Mouse (Mus musculus): ENCODE measurements at regions not wholly inside any gene's neighbourhood (a gene's known extent, or its start where the extent isn't known, plus 50 kb on each side); places are given as distances from the start of the nearest gene placed in this dataset.

DNA sequence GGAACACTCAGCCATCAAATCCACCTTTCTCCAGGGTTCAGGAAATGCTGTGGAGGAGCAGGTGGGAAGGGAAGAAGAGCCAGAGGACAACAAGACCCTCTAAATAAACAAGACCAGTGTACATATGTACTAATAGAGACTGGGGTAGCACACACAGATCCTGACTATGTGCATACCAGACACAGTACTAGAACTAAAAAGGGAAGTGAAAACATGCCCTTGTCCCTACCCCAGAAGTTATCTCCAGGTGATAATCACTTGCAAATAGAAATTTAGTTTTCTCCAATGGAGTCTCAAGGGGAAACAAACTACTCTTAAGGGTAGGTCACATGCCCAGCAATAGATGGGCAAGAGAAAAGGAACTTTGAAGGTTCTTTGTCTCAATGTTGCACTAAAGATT is 518.9 kb upstream of the Tbc1d2b start:
- Histone ChIP-seq H3K9me3 (ENCODE audit: low read length) (no peaks in the 10 kb centered on the region), H3K36me3 (ENCODE audit: insufficient read depth, low read length) (no peaks in the 10 kb centered on the region), H3K27me3 (ENCODE audit: insufficient read depth, low read length) (no peaks in the 10 kb centered on the region), H3K4me3 (replicated peaks; ENCODE audit: low read length) (no peak overlapping the region), H3K4me1 (replicated peaks; ENCODE audit: low read depth, low read length) (no peaks in the 10 kb centered on the region)
- TF ChIP-seq POU5F1 (IDR thresholded peaks at IDR 0.05; ENCODE audit: borderline replicate concordance, low read length): no peak
- no peak for TF ChIP-seq NANOG (IDR thresholded peaks at IDR 0.05; ENCODE audit: borderline replicate concordance, low read length)
- TF ChIP-seq CTCF (conservative IDR thresholded peaks at IDR 0.05; ENCODE audit: low read length): no peak

GRCm38 (mm10) chr9:90791871-90792270 is 521.3 kb upstream of the Tbc1d2b start:
- no peaks in the 10 kb centered on the region for H3K4me1 ChIP-seq (replicated peaks; ENCODE audit: low read depth, low read length)
- H3K9me3 ChIP-seq (ENCODE audit: low read length): no peaks in the 10 kb centered on the region
- H3K36me3 ChIP-seq (ENCODE audit: insufficient read depth, low read length): no peaks in the 10 kb centered on the region
- no peak for TF ChIP-seq POU5F1 (IDR thresholded peaks at IDR 0.05; ENCODE audit: borderline replicate concordance, low read length)
- no peak for TF ChIP-seq CTCF (conservative IDR thresholded peaks at IDR 0.05; ENCODE audit: low read length)
- TF ChIP-seq NANOG (IDR thresholded peaks at IDR 0.05; ENCODE audit: borderline replicate concordance, low read length): no peak
- H3K27me3 ChIP-seq (ENCODE audit: insufficient read depth, low read length): no peaks in the 10 kb centered on the region
- no peak overlapping the region for H3K4me3 ChIP-seq (replicated peaks; ENCODE audit: low read length)

DNA sequence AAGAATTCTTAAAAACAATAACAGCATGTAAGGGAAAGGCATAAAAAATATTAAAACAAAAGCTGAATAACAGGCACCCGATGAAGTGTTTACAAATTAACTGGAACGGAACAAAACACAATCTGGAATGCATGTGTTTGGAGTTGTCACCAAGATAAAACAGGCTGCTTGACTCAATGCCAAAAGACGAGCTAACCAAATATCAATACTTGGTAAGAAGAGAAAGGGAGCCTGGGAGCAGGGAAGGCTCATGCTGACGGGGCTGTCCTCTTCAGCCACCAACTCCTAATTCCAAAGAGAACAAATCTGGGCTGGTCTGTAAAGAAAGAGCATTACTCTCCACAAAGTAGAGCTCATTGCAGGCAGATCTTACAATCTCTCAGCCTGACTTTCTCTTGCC is 545.4 kb upstream of the Zic4 start:
- peaks cover 8% of the 10 kb centered on the region for H3K9me3 ChIP-seq (ENCODE audit: low read length)
- TF ChIP-seq NANOG (IDR thresholded peaks at IDR 0.05; ENCODE audit: borderline replicate concordance, low read length): no peak
- TF ChIP-seq CTCF (conservative IDR thresholded peaks at IDR 0.05; ENCODE audit: low read length): no peak
- no peak for TF ChIP-seq POU5F1 (IDR thresholded peaks at IDR 0.05; ENCODE audit: borderline replicate concordance, low read length)

GRCm38 (mm10) chr9:90823574-90824280 is 538.5 kb upstream of the Zic4 start:
- Histone ChIP-seq H3K4me1 (replicated peaks; ENCODE audit: low read depth, low read length) (no peaks in the 10 kb centered on the region), H3K36me3 (ENCODE audit: insufficient read depth, low read length) (no peaks in the 10 kb centered on the region), H3K4me3 (replicated peaks; ENCODE audit: low read length) (no peak overlapping the region), H3K9me3 (ENCODE audit: low read length) (peaks cover 6% of the 10 kb centered on the region), H3K27me3 (ENCODE audit: insufficient read depth, low read length) (no peaks in the 10 kb centered on the region)
- TF ChIP-seq NANOG (IDR thresholded peaks at IDR 0.05; ENCODE audit: borderline replicate concordance, low read length) (no peak), CTCF (conservative IDR thresholded peaks at IDR 0.05; ENCODE audit: low read length) (peak; percentile 18), POU5F1 (IDR thresholded peaks at IDR 0.05; ENCODE audit: borderline replicate concordance, low read length) (no peak)

More for the DNA sequence above, 545.4 kb upstream of the Zic4 start:
- H3K4me3 ChIP-seq (replicated peaks; ENCODE audit: low read length): no peak overlapping the region
- H3K4me1 ChIP-seq (replicated peaks; ENCODE audit: low read depth, low read length): peaks cover 21% of the 10 kb centered on the region
- H3K36me3 ChIP-seq (ENCODE audit: insufficient read depth, low read length): no peaks in the 10 kb centered on the region
- H3K27me3 ChIP-seq (ENCODE audit: insufficient read depth, low read length): no peaks in the 10 kb centered on the region

DNA sequence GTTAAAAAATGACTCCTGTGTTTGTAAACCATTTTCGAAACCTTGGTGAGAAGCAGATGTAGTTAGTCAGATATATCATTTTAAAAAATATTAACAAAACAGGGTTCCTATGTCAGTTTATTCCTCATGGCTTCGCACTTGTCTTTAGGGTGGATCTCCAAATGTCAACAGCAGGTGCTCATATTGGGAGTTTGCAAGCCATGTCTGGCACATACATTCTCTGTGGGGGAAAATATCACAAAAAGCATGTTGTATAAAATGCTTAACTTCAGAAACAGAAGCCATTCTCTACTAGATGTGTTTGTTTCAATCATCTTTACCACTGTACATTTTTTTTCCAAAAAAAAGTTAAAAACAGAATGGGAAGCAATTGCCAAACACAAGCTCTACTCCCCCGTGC is 534.7 kb upstream of the Zic4 start:
- Histone ChIP-seq H3K4me1 (replicated peaks; ENCODE audit: low read depth, low read length) (peaks cover under 1% of the 10 kb centered on the region), H3K27me3 (ENCODE audit: insufficient read depth, low read length) (no peaks in the 10 kb centered on the region), H3K36me3 (ENCODE audit: insufficient read depth, low read length) (no peaks in the 10 kb centered on the region), H3K4me3 (replicated peaks; ENCODE audit: low read length) (no peak overlapping the region), H3K9me3 (ENCODE audit: low read length) (no peaks in the 10 kb centered on the region)
- TF ChIP-seq CTCF (conservative IDR thresholded peaks at IDR 0.05; ENCODE audit: low read length) (no peak), POU5F1 (IDR thresholded peaks at IDR 0.05; ENCODE audit: borderline replicate concordance, low read length) (no peak), NANOG (IDR thresholded peaks at IDR 0.05; ENCODE audit: borderline replicate concordance, low read length) (no peak)

GRCm38 (mm10) chr9:90828701-90829100 is 533.5 kb upstream of the Zic4 start:
- no peak overlapping the region for H3K4me3 ChIP-seq (replicated peaks; ENCODE audit: low read length)
- TF ChIP-seq NANOG (IDR thresholded peaks at IDR 0.05; ENCODE audit: borderline replicate concordance, low read length): no peak
- TF ChIP-seq POU5F1 (IDR thresholded peaks at IDR 0.05; ENCODE audit: borderline replicate concordance, low read length): no peak
- TF ChIP-seq CTCF (conservative IDR thresholded peaks at IDR 0.05; ENCODE audit: low read length): no peak
- peaks cover 13% of the 10 kb centered on the region for H3K4me1 ChIP-seq (replicated peaks; ENCODE audit: low read depth, low read length)
- H3K27me3 ChIP-seq (ENCODE audit: insufficient read depth, low read length): no peaks in the 10 kb centered on the region
- H3K36me3 ChIP-seq (ENCODE audit: insufficient read depth, low read length): no peaks in the 10 kb centered on the region
- no peaks in the 10 kb centered on the region for H3K9me3 ChIP-seq (ENCODE audit: low read length)

DNA sequence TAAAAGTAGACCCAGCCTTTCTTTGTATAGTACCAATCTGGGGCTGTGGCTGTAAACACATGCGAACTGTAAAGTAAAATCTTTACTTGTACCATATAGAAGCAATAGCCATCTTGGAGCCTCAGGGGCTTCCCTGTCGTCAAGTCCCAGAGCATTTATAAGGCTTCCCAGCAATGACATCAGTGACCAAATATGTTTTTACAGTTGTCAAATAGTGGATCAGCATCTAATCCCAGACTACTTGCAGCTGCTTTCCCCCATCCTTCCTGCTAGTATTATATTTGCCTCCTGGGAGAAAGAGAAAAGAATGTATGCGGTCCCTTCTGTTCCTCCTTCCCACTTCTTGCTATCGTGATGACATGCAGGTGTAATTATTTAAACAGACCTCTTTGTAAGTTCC is 531.5 kb upstream of the Zic4 start:
- no peaks in the 10 kb centered on the region for H3K9me3 ChIP-seq (ENCODE audit: low read length)
- peaks cover 26% of the 10 kb centered on the region for H3K4me1 ChIP-seq (replicated peaks; ENCODE audit: low read depth, low read length)

GRCm38 (mm10) chr9:90833743-90834539 is 528.3 kb upstream of the Zic4 start:
- Histone ChIP-seq H3K27me3 (ENCODE audit: insufficient read depth, low read length) (no peaks in the 10 kb centered on the region), H3K36me3 (ENCODE audit: insufficient read depth, low read length) (no peaks in the 10 kb centered on the region)

More for the DNA sequence above, 531.5 kb upstream of the Zic4 start:
- H3K27me3 ChIP-seq (ENCODE audit: insufficient read depth, low read length): no peaks in the 10 kb centered on the region
- no peaks in the 10 kb centered on the region for H3K36me3 ChIP-seq (ENCODE audit: insufficient read depth, low read length)
- H3K4me3 ChIP-seq (replicated peaks; ENCODE audit: low read length): no peak overlapping the region
- no peak for TF ChIP-seq CTCF (conservative IDR thresholded peaks at IDR 0.05; ENCODE audit: low read length)
- TF ChIP-seq POU5F1 (IDR thresholded peaks at IDR 0.05; ENCODE audit: borderline replicate concordance, low read length): no peak
- TF ChIP-seq NANOG (IDR thresholded peaks at IDR 0.05; ENCODE audit: borderline replicate concordance, low read length): no peak

More at GRCm38 (mm10) chr9:90833743-90834539, 528.3 kb upstream of the Zic4 start:
- peak; percentile 96 for TF ChIP-seq NANOG (IDR thresholded peaks at IDR 0.05; ENCODE audit: borderline replicate concordance, low read length)
- peak; percentile 99 for TF ChIP-seq POU5F1 (IDR thresholded peaks at IDR 0.05; ENCODE audit: borderline replicate concordance, low read length)
- no peak for TF ChIP-seq CTCF (conservative IDR thresholded peaks at IDR 0.05; ENCODE audit: low read length)
- Histone ChIP-seq H3K9me3 (ENCODE audit: low read length) (no peaks in the 10 kb centered on the region), H3K4me3 (replicated peaks; ENCODE audit: low read length) (no peak overlapping the region), H3K4me1 (replicated peaks; ENCODE audit: low read depth, low read length) (peaks cover 37% of the 10 kb centered on the region)

All from E14TG2a.4 (cell line).